Mouse (Mus musculus): Measurements from ENCODE around the gene Bcl2l1.

DNA sequence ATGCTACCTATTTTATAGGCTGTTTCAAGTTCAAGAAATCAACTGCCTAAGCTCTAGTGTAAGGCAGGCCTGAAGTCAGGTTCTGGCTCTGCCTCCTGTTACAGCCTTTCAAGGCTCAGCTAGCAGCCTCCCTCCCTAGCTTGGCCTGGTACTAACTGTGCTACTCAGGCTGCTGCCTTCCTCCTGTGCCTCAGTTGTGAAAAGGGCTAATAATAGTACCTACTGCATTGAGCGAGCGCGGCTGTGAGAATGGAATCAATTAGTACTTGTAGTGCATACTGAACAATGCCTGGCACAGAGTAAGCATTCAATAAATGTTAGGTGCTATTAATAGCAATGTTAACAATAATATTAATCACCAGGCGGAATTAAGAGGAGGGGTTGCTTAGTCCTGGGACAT is 11.6 kb downstream of the Bcl2l1 start:
- TF ChIP-seq POLR2A (IDR thresholded peaks at IDR 0.05; ENCODE audit: extremely low read depth, insufficient read depth, low read length) (no peak), CTCF (IDR thresholded peaks at IDR 0.05; ENCODE audit: low read depth, low read length) (no peak)
